Mouse (Mus musculus) thymus, adult 2 months (tissue): ENCODE measurements around the gene Olfr1402.

Source experiments
- CTCF ChIP-seq: fragments of 200-500 bp; IDR thresholded peaks from 2 replicates; pipeline ENCODE4 v1.5.1; 2012; ENCODE audit warnings: mild to moderate bottlenecking, control low read depth, low read length, moderate library complexity, borderline replicate concordance; ENCODE audit not compliant: control insufficient read depth, poor library complexity, insufficient read depth; ENCODE audit errors: extremely low read depth
- POLR2A ChIP-seq: fragments of 200-500 bp; IDR thresholded peaks from 2 replicates; pipeline ENCODE4 v1.6.1; 2012; ENCODE audit warnings: mild to moderate bottlenecking, low read length, control low read depth, moderate library complexity; ENCODE audit not compliant: control insufficient read depth, poor library complexity, insufficient read depth; ENCODE audit errors: extremely low read depth

- TF ChIP-seq POLR2A (no peak), CTCF (no peak)
Measured at GRCm38 (mm10) chr3:97455286-97455685, 33.5 kb upstream of the Olfr1402 start.
